17 mouse cellular contexts compared by ENCODE assay signal in the genomic region with DNA sequence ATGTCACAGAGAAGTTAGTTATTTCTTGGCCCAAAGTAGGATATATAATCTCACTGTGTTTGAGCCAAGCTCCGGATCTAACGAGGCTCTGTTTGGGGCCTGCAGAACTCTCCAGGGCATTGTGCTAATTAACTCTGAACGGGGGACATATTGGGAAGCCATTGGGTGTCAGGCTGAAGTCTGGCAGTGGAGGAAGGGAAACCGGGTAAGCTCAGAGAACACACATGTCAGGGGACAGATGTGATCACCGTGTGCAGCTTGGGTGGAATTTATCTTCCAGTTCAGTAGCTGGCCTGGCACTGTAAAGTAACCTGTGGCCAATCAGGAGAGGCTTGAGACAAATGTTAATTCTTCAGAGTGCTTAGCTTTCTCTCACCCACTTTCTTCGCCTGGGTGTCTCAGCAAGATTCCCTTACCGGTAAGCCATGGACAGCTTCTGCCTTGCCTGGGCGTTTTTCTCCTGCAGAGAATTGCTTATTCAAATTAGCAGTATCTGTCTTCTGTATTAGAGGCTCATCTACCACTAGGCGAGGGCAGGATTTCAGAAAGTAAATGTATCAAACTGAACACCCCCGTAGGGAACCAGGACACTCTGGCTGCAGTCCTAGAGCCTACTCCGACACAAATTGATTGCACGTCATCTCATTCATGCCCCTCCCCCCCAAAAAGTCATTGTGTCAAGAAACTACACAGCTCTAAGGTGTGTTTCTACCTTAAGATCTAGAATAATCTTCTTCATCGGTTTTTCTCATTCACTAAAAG.
DNase-seq lines count a peak whose midpoint lies in the region; ATAC-seq and TF ChIP-seq lines count a peak whose summit lies in the region.
"Had no signal": no experiment of that assay in that cellular context is flagged by ENCODE, and none has a peak within 500 bp of the region (broad histone marks: within the 10 kb centered on the region; RNA-seq: fewer than 3 reads in every experiment).

No protein-coding gene starts in this region.

- no peak overlapping the region; the same call in 1 of the 2 replicates for H3K27ac ChIP-seq in midbrain, embryonic 12.5 days (replicated peaks)
- H3K27ac ChIP-seq in midbrain, embryonic 11.5 days (ENCODE audit: low read depth, low read length), result no peak overlapping the region
- H3K27ac ChIP-seq in forebrain, embryonic 11.5 days (ENCODE audit: low read depth, low read length), result no peak overlapping the region
- H3K27ac ChIP-seq in forebrain, embryonic 15.5 days (replicated peaks), result no peak overlapping the region
- no peak overlapping the region for H3K27ac ChIP-seq in midbrain, postnatal 0 days (ENCODE audit: low read depth, low read length)
- H3K27ac ChIP-seq: embryonic facial prominence, embryonic 13.5 days; liver, embryonic 13.5 days; lung, embryonic 15.5 days; macrophage had no signal

- H3K9me3 ChIP-seq in midbrain, embryonic 12.5 days, result no peaks in the 10 kb centered on the region
- no peaks in the 10 kb centered on the region for H3K9me3 ChIP-seq in midbrain, embryonic 11.5 days (ENCODE audit: control insufficient read depth, low read length)
- H3K9me3 ChIP-seq in forebrain, embryonic 11.5 days (ENCODE audit: control insufficient read depth, low read length), result no peaks in the 10 kb centered on the region
- no peaks in the 10 kb centered on the region for H3K9me3 ChIP-seq in forebrain, embryonic 15.5 days
- H3K9me3 ChIP-seq in midbrain, postnatal 0 days (ENCODE audit: low read length), result no peaks in the 10 kb centered on the region
- H3K9me3 ChIP-seq: embryonic facial prominence, embryonic 13.5 days; liver, embryonic 13.5 days; lung, embryonic 15.5 days had no signal

- no peaks in the 10 kb centered on the region for H3K27me3 ChIP-seq in midbrain, embryonic 12.5 days
- no peaks in the 10 kb centered on the region for H3K27me3 ChIP-seq in midbrain, embryonic 11.5 days (ENCODE audit: control insufficient read depth, insufficient read depth, low read length)
- no peaks in the 10 kb centered on the region for H3K27me3 ChIP-seq in forebrain, embryonic 11.5 days (ENCODE audit: control insufficient read depth, insufficient read depth, low read length)
- no peaks in the 10 kb centered on the region for H3K27me3 ChIP-seq in forebrain, embryonic 15.5 days
- H3K27me3 ChIP-seq in midbrain, postnatal 0 days (ENCODE audit: insufficient read depth, low read length), result no peaks in the 10 kb centered on the region
- H3K27me3 ChIP-seq: embryonic facial prominence, embryonic 13.5 days; liver, embryonic 13.5 days; lung, embryonic 15.5 days had no signal

- no peak overlapping the region for H3K9ac ChIP-seq in midbrain, embryonic 12.5 days (replicated peaks)
- H3K9ac ChIP-seq in midbrain, embryonic 11.5 days (ENCODE audit: low read length), result no peak overlapping the region
- no peak overlapping the region for H3K9ac ChIP-seq in forebrain, embryonic 11.5 days (ENCODE audit: low read length)
- no peak overlapping the region for H3K9ac ChIP-seq in forebrain, embryonic 15.5 days (replicated peaks)
- no peak overlapping the region for H3K9ac ChIP-seq in midbrain, postnatal 0 days (replicated peaks; ENCODE audit: low read length, poor library complexity, severe bottlenecking)
- H3K9ac ChIP-seq: embryonic facial prominence, embryonic 13.5 days; liver, embryonic 13.5 days; lung, embryonic 15.5 days had no signal

- ATAC-seq in midbrain, embryonic 12.5 days (ENCODE audit: low FRiP score, low read depth), result peak; percentile 47; the same call in 1 of the 2 replicates
- ATAC-seq in midbrain, embryonic 11.5 days (ENCODE audit: low FRiP score), result no peak
- peak; percentile 18; the same call in 1 of the 2 replicates for ATAC-seq in forebrain, embryonic 11.5 days (replicated peaks; ENCODE audit: low FRiP score)
- peak; percentile 78 for ATAC-seq in forebrain, embryonic 15.5 days (replicated peaks)
- ATAC-seq in midbrain, postnatal 0 days (ENCODE audit: low FRiP score), result peak; percentile 20; the same call in 1 of the 2 replicates
- no peak for ATAC-seq in erythroblast, adult 5-6 weeks (replicated peaks; ENCODE audit: low FRiP score, poor library complexity, severe bottlenecking)
- ATAC-seq: intestine, postnatal 0 days had no signal

- no peak for TF ChIP-seq CTCF in midbrain, postnatal 0 days (IDR thresholded peaks at IDR 0.05)

- no peak for DNase-seq in midbrain, embryonic 11.5 days (ENCODE audit: low spot score, missing footprints)
- no peak for DNase-seq in forebrain, embryonic 11.5 days (ENCODE audit: low spot score)
- peak; percentile 74 for DNase-seq in midbrain, postnatal 0 days (ENCODE audit: low spot score)
- DNase-seq in MN1 (ENCODE audit: low spot score), result no peak
- DNase-seq: gastrocnemius, postnatal 10 days; heart, adult 18-20 months; heart, postnatal 4 days; layer of hippocampus, postnatal 36 days; liver, embryonic 13.5 days; thymus, postnatal 14 days had no signal

- no peaks in the 10 kb centered on the region for H3K36me3 ChIP-seq in midbrain, embryonic 12.5 days
- no peaks in the 10 kb centered on the region for H3K36me3 ChIP-seq in midbrain, embryonic 11.5 days (ENCODE audit: control insufficient read depth, insufficient read depth, low read length)
- no peaks in the 10 kb centered on the region for H3K36me3 ChIP-seq in forebrain, embryonic 11.5 days (ENCODE audit: control insufficient read depth, insufficient read depth, low read length)
- H3K36me3 ChIP-seq in forebrain, embryonic 15.5 days, result no peaks in the 10 kb centered on the region
- no peaks in the 10 kb centered on the region for H3K36me3 ChIP-seq in midbrain, postnatal 0 days (ENCODE audit: insufficient read depth, low read length)
- H3K36me3 ChIP-seq: embryonic facial prominence, embryonic 13.5 days; liver, embryonic 13.5 days; lung, embryonic 15.5 days had no signal

- no peak overlapping the region for H3K4me3 ChIP-seq in midbrain, embryonic 12.5 days
- no peak overlapping the region for H3K4me3 ChIP-seq in midbrain, embryonic 11.5 days (ENCODE audit: low read depth, low read length)
- H3K4me3 ChIP-seq in forebrain, embryonic 11.5 days (ENCODE audit: low read depth, low read length), result no peak overlapping the region
- H3K4me3 ChIP-seq in forebrain, embryonic 15.5 days, result no peak overlapping the region
- no peak overlapping the region for H3K4me3 ChIP-seq in midbrain, postnatal 0 days (ENCODE audit: low read depth, low read length)
- H3K4me3 ChIP-seq: embryonic facial prominence, embryonic 13.5 days; liver, embryonic 13.5 days; lung, embryonic 15.5 days had no signal

- no peak overlapping the region for H3K4me2 ChIP-seq in midbrain, embryonic 12.5 days (replicated peaks)
- H3K4me2 ChIP-seq in midbrain, embryonic 11.5 days, result no peak overlapping the region
- no peak overlapping the region for H3K4me2 ChIP-seq in forebrain, embryonic 11.5 days (ENCODE audit: low read depth, low read length, severe bottlenecking)
- no peak overlapping the region for H3K4me2 ChIP-seq in forebrain, embryonic 15.5 days (replicated peaks)
- H3K4me2 ChIP-seq in midbrain, postnatal 0 days (ENCODE audit: low read depth, low read length, poor library complexity, severe bottlenecking), result no peak overlapping the region
- H3K4me2 ChIP-seq: embryonic facial prominence, embryonic 13.5 days; liver, embryonic 13.5 days; lung, embryonic 15.5 days had no signal

- no peaks in the 10 kb centered on the region for H3K4me1 ChIP-seq in midbrain, embryonic 12.5 days
- no peaks in the 10 kb centered on the region for H3K4me1 ChIP-seq in midbrain, embryonic 11.5 days (ENCODE audit: control insufficient read depth, insufficient read depth, low read length)
- no peaks in the 10 kb centered on the region for H3K4me1 ChIP-seq in forebrain, embryonic 11.5 days (replicated peaks; ENCODE audit: control insufficient read depth, insufficient read depth, low read length)
- 0 out of 2 replicates have a peak, but pooled peaks cover 3% of the 10 kb centered on the region for H3K4me1 ChIP-seq in forebrain, embryonic 15.5 days
- no peaks in the 10 kb centered on the region for H3K4me1 ChIP-seq in midbrain, postnatal 0 days (ENCODE audit: insufficient read depth, low read length)
- H3K4me1 ChIP-seq: embryonic facial prominence, embryonic 13.5 days; liver, embryonic 13.5 days; lung, embryonic 15.5 days had no signal

- WGBS in midbrain, embryonic 12.5 days, result 69% methylated on average over 13 of the region's 13 CpGs
- 79% methylated on average over 13 of the region's 13 CpGs for WGBS in midbrain, embryonic 11.5 days
- 68% methylated on average over 13 of the region's 13 CpGs for WGBS in forebrain, embryonic 11.5 days
- 43% methylated on average over 13 of the region's 13 CpGs for WGBS in forebrain, embryonic 15.5 days
- 58% methylated on average over 13 of the region's 13 CpGs for WGBS in midbrain, postnatal 0 days

Comparison
In these comparisons a context has a peak if more than half of its experiments do, and no peak if none do; other contexts are left out.
1. ATAC-seq: peak in midbrain, embryonic 12.5 days (single experiment), forebrain, embryonic 11.5 days (single experiment), forebrain, embryonic 15.5 days (single experiment) and midbrain, postnatal 0 days (single experiment); none in midbrain, embryonic 11.5 days (single experiment) and erythroblast, adult 5-6 weeks (single experiment).